8 mouse cellular contexts compared by ENCODE assay signal in the genomic region with DNA sequence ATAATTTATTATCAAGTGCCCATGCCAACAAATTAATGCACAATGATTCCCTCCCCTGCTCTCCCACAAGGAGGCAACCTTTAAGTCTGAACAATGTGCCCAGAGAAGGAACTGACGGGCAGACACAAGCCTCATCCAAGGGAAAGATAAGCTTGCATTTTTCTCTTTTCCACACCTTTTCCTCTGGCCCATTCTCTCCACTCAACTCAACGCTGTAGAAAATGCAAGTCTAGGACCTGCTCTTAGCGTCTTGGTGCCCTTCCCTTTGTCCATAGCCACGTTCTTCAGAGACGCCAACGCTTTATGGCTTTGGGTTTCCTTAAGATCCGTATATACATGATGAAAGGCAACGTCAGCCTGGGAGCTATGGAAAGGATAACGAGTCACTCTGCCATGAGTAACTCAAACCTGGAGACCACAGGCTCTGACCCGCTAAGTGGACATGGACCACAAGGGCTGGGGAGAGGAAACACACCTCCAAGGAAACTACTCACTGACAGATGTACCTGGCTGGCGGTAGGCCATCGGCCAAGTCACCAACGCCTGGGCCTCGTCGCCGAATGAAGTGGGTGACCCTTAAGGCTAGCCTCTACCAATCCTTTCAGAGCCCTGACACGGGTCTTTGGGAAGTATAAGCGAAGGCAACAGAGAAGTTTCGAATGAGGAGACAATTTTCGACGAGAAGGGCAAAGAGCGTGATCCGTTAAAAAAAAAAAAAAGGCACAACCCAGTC. TPM values are rescaled to one million over a fixed set of nuclear protein-coding genes. Genes with fewer than 3 reads are reported as not detected.
A peak's percentile ranks its signal among the peaks of the same experiment; 100 is the strongest.
DNase-seq lines count a peak whose midpoint lies in the region; ATAC-seq lines count a peak whose summit lies in the region.

No protein-coding gene starts in this region.

- H3K4me3 ChIP-seq in hindbrain, embryonic 12.5 days, result peak overlapping the region; percentile 73
- peak overlapping the region; percentile 94 for H3K4me3 ChIP-seq in limb, embryonic 15.5 days
- H3K4me3 ChIP-seq in midbrain, embryonic 13.5 days (replicated peaks), result peak overlapping the region; percentile 97

- peak; percentile 40 for ATAC-seq in erythroblast, adult 5-6 weeks (replicated peaks; ENCODE audit: low FRiP score, poor library complexity, severe bottlenecking)
- ATAC-seq in hindbrain, embryonic 12.5 days (ENCODE audit: low FRiP score), result no peak
- ATAC-seq in limb, embryonic 15.5 days (ENCODE audit: insufficient number of reproducible peaks, low FRiP score, low TSS enrichment, low read depth), result no peak
- peak; percentile 25; the same call in 1 of the 2 replicates for ATAC-seq in midbrain, embryonic 13.5 days

- peak overlapping the region; percentile 96 for H3K27ac ChIP-seq in hindbrain, embryonic 12.5 days
- H3K27ac ChIP-seq in limb, embryonic 15.5 days, result peak overlapping the region; percentile 96
- H3K27ac ChIP-seq in midbrain, embryonic 13.5 days, result peak overlapping the region; percentile 97

- DNase-seq in ovary, postnatal 10 days (ENCODE audit: low spot score), result peak; percentile 24
- DNase-seq in ovary, adult 18-20 months (ENCODE audit: low spot score), result no peak
- peak; percentile 31 for DNase-seq in brain, adult 2 months (ENCODE audit: low read depth, low spot score)
- DNase-seq in testis, postnatal 10 days (ENCODE audit: low spot score), result peak; percentile 64

- H3K27me3 ChIP-seq in hindbrain, embryonic 12.5 days, result no peaks in the 10 kb centered on the region
- no peaks in the 10 kb centered on the region for H3K27me3 ChIP-seq in limb, embryonic 15.5 days
- no peaks in the 10 kb centered on the region for H3K27me3 ChIP-seq in midbrain, embryonic 13.5 days

- 1% methylated on average over 23 of the region's 23 CpGs for WGBS in hindbrain, embryonic 12.5 days
- WGBS in limb, embryonic 15.5 days, result under 1% methylated on average over 23 of the region's 23 CpGs
- WGBS in midbrain, embryonic 13.5 days, result 1% methylated on average over 23 of the region's 23 CpGs

- no peaks in the 10 kb centered on the region for H3K9me3 ChIP-seq in hindbrain, embryonic 12.5 days (replicated peaks)
- no peaks in the 10 kb centered on the region for H3K9me3 ChIP-seq in limb, embryonic 15.5 days
- H3K9me3 ChIP-seq in midbrain, embryonic 13.5 days, result no peaks in the 10 kb centered on the region

- H3K4me2 ChIP-seq in hindbrain, embryonic 12.5 days (replicated peaks), result peak overlapping the region; percentile 85
- peak overlapping the region; percentile 76 for H3K4me2 ChIP-seq in limb, embryonic 15.5 days
- H3K4me2 ChIP-seq in midbrain, embryonic 13.5 days (replicated peaks), result peak overlapping the region; percentile 95

- H3K9ac ChIP-seq in hindbrain, embryonic 12.5 days, result peak overlapping the region; percentile 95
- peak overlapping the region; percentile 97 for H3K9ac ChIP-seq in limb, embryonic 15.5 days
- H3K9ac ChIP-seq in midbrain, embryonic 13.5 days (replicated peaks), result peak overlapping the region; percentile 98

- no peaks in the 10 kb centered on the region for H3K36me3 ChIP-seq in hindbrain, embryonic 12.5 days
- no peaks in the 10 kb centered on the region for H3K36me3 ChIP-seq in limb, embryonic 15.5 days
- H3K36me3 ChIP-seq in midbrain, embryonic 13.5 days, result peaks cover 4% of the 10 kb centered on the region

- peaks cover 34% of the 10 kb centered on the region for H3K4me1 ChIP-seq in hindbrain, embryonic 12.5 days
- peaks cover 29% of the 10 kb centered on the region for H3K4me1 ChIP-seq in limb, embryonic 15.5 days
- H3K4me1 ChIP-seq in midbrain, embryonic 13.5 days (replicated peaks), result peaks cover 49% of the 10 kb centered on the region

RNA-seq across cellular contexts. Expression of a gene that starts 28.6 kb away (rescaled TPM):
- total RNA-seq in erythroblast, adult 5-6 weeks (2015; ENCODE audit: low replicate concordance), result 9.4 and 14.2 TPM in 2 replicates
- total RNA-seq in erythroblast, adult 5-6 weeks (2017; ENCODE audit: low replicate concordance), result 25.8 and 35.8 TPM in 2 replicates
- 290 and 303 TPM in 2 replicates for polyA plus RNA-seq in hindbrain, embryonic 12.5 days (2016; fragmentation: Nextera tagmentation; extraction: Ambion mirVana)
- 182 and 188 TPM in 2 replicates for polyA plus RNA-seq in limb, embryonic 15.5 days (2015; fragmentation: Nextera tagmentation; extraction: Ambion mirVana)
- polyA plus RNA-seq in midbrain, embryonic 13.5 days (2015; fragmentation: Nextera tagmentation; extraction: Ambion mirVana), result 303 and 305 TPM in 2 replicates

RNA-seq across cellular contexts. Expression of a gene that starts 28.8 kb away (rescaled TPM):
- 7.9 and 9.4 TPM in 2 replicates for total RNA-seq in erythroblast, adult 5-6 weeks (2015; ENCODE audit: low replicate concordance)
- total RNA-seq in erythroblast, adult 5-6 weeks (2017; ENCODE audit: low replicate concordance), result 2.5 and 4.5 TPM in 2 replicates
- 13.9 and 14.7 TPM in 2 replicates for polyA plus RNA-seq in hindbrain, embryonic 12.5 days (2016; fragmentation: Nextera tagmentation; extraction: Ambion mirVana)
- polyA plus RNA-seq in limb, embryonic 15.5 days (2015; fragmentation: Nextera tagmentation; extraction: Ambion mirVana), result 10.6 and 11.8 TPM in 2 replicates
- polyA plus RNA-seq in midbrain, embryonic 13.5 days (2015; fragmentation: Nextera tagmentation; extraction: Ambion mirVana), result 5.7 and 6.7 TPM in 2 replicates

RNA-seq across cellular contexts. Expression of a gene that starts 28.8 kb away (rescaled TPM):
- 57.8 and 62.9 TPM in 2 replicates for total RNA-seq in erythroblast, adult 5-6 weeks (2015; ENCODE audit: low replicate concordance)
- 111 and 174 TPM in 2 replicates for total RNA-seq in erythroblast, adult 5-6 weeks (2017; ENCODE audit: low replicate concordance)
- polyA plus RNA-seq in hindbrain, embryonic 12.5 days (2016; fragmentation: Nextera tagmentation; extraction: Ambion mirVana), result 43.2 and 46.4 TPM in 2 replicates
- 50.6 and 66.1 TPM in 2 replicates for polyA plus RNA-seq in limb, embryonic 15.5 days (2015; fragmentation: Nextera tagmentation; extraction: Ambion mirVana)
- polyA plus RNA-seq in midbrain, embryonic 13.5 days (2015; fragmentation: Nextera tagmentation; extraction: Ambion mirVana), result 27.4 and 32.7 TPM in 2 replicates

RNA-seq across cellular contexts. Expression of a gene that starts 48.0 kb away (rescaled TPM):
- 1.5 TPM in 1 of 2 replicates, not detected in the other for total RNA-seq in erythroblast, adult 5-6 weeks (2015; ENCODE audit: low replicate concordance)
- total RNA-seq in erythroblast, adult 5-6 weeks (2017; ENCODE audit: low replicate concordance), result 3.1 TPM in 1 of 2 replicates, not detected in the other
- polyA plus RNA-seq in hindbrain, embryonic 12.5 days (2016; fragmentation: Nextera tagmentation; extraction: Ambion mirVana), result 19.2 and 23.0 TPM in 2 replicates
- polyA plus RNA-seq in limb, embryonic 15.5 days (2015; fragmentation: Nextera tagmentation; extraction: Ambion mirVana), result 26.6 and 33.1 TPM in 2 replicates
- 5.0 and 5.5 TPM in 2 replicates for polyA plus RNA-seq in midbrain, embryonic 13.5 days (2015; fragmentation: Nextera tagmentation; extraction: Ambion mirVana)

Comparison
In these comparisons a context has a peak if more than half of its experiments do, and no peak if none do; other contexts are left out.
1. ATAC-seq: peak in erythroblast, adult 5-6 weeks (single experiment) and midbrain, embryonic 13.5 days (single experiment); none in hindbrain, embryonic 12.5 days (single experiment) and limb, embryonic 15.5 days (single experiment).
2. Peak in every context shown above with its lines, with median percentiles within 50 percentile points of each other: H3K27ac ChIP-seq, H3K4me2 ChIP-seq, H3K4me3 ChIP-seq and H3K9ac ChIP-seq.